Mouse (Mus musculus): ENCODE measurements around the gene Ndst4. TPM values are rescaled to one million over a fixed set of nuclear protein-coding genes. Genes with fewer than 3 reads are reported as not detected.

Ndst4 gene
- polyA plus RNA-seq, 1 experiment: not detected

DNA sequence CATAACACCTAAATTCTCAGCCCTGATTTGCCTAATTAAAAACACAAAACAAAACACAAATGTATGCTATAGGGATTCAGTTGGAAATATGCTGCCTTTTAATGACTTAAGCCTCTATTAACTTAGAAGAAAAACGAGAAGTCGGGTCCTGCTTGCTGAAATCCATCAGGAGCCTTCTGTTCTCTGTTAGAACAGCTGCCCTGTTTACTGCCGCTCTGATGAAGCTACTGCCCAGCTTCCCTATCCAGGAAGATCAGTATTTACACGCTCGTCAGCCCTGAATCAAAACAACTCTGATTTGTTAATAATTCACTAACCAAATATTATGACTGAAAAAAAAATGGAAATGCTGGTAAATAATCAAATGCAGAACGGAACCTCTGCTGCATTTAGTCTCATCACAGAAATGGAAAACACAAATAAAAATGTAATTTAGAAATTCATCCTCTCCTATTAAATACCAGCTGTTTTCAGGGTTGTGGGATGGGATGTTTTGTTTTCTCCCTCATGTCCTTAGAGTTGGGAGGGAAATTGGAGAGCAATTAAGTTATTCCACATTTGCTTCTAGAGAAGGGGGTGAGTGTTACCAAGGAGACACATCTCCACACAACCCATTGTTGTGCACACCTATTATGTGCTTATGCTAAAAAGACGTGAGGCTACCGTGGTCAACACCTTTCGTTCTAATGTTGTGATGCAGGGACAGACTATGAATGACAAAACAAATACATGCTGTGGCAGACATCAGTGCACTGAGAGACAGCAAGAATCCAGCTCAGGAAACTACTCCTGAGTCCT, 270.3 kb downstream of the Ndst4 start:
- no peak for TF ChIP-seq POLR2A (IDR thresholded peaks at IDR 0.05; ENCODE audit: low read depth, low read length)
- no peak for TF ChIP-seq CTCF (IDR thresholded peaks at IDR 0.05; ENCODE audit: extremely low read depth, insufficient read depth, insufficient read length, insufficient replicate concordance)
- WGBS: 75% methylated on average over 9 of the region's 9 CpGs
- Histone ChIP-seq H3K36me3 (ENCODE audit: control insufficient read depth, insufficient read depth, low read length) (no peaks in the 10 kb centered on the region), H3K4me1 (ENCODE audit: control insufficient read depth, insufficient read depth, insufficient read length) (no peaks in the 10 kb centered on the region), H3K27ac (ENCODE audit: insufficient read depth, low read length) (no peak overlapping the region), H3K4me3 (ENCODE audit: extremely low read depth, insufficient read depth, insufficient read length) (no peak overlapping the region), H3K27me3 (ENCODE audit: control insufficient read depth, insufficient read depth, low read length) (no peaks in the 10 kb centered on the region)
- DNase-seq (ENCODE audit: low read depth in 1 of 2, low spot score in 2 of 2): no peak

GRCm38 (mm10) chr3:125675211-125675896, 271.5 kb downstream of the Ndst4 start:
- Histone ChIP-seq H3K36me3 (ENCODE audit: control insufficient read depth, insufficient read depth, low read length) (no peaks in the 10 kb centered on the region), H3K4me1 (ENCODE audit: control insufficient read depth, insufficient read depth, insufficient read length) (no peaks in the 10 kb centered on the region), H3K4me3 (ENCODE audit: extremely low read depth, insufficient read depth, insufficient read length) (no peak overlapping the region), H3K27ac (ENCODE audit: insufficient read depth, low read length) (no peak overlapping the region), H3K27me3 (ENCODE audit: control insufficient read depth, insufficient read depth, low read length) (no peaks in the 10 kb centered on the region)
- no peak for DNase-seq (ENCODE audit: low read depth in 1 of 2, low spot score in 2 of 2)
- TF ChIP-seq POLR2A (IDR thresholded peaks at IDR 0.05; ENCODE audit: low read depth, low read length) (no peak), CTCF (IDR thresholded peaks at IDR 0.05; ENCODE audit: extremely low read depth, insufficient read depth, insufficient read length, insufficient replicate concordance) (no peak)
- 77% methylated on average over 6 of the region's 6 CpGs for WGBS

- H3K27ac ChIP-seq (ENCODE audit: insufficient read depth, low read length): no peak overlapping the region
- WGBS: 91% methylated on average over 9 of the region's 9 CpGs
- H3K4me1 ChIP-seq (ENCODE audit: control insufficient read depth, insufficient read depth, insufficient read length): no peaks in the 10 kb centered on the region
- H3K36me3 ChIP-seq (ENCODE audit: control insufficient read depth, insufficient read depth, low read length): no peaks in the 10 kb centered on the region
- no peak overlapping the region for H3K4me3 ChIP-seq (ENCODE audit: extremely low read depth, insufficient read depth, insufficient read length)
- TF ChIP-seq POLR2A (IDR thresholded peaks at IDR 0.05; ENCODE audit: low read depth, low read length) (no peak), CTCF (IDR thresholded peaks at IDR 0.05; ENCODE audit: extremely low read depth, insufficient read depth, insufficient read length, insufficient replicate concordance) (no peak)
- no peaks in the 10 kb centered on the region for H3K27me3 ChIP-seq (ENCODE audit: control insufficient read depth, insufficient read depth, low read length)
- no peak for DNase-seq (ENCODE audit: low read depth in 1 of 2, low spot score in 2 of 2)
These were observed 275.0 kb downstream of the Ndst4 start for GRCm38 (mm10) chr3:125678924-125679323.

- Histone ChIP-seq H3K4me3 (ENCODE audit: extremely low read depth, insufficient read depth, insufficient read length) (no peak overlapping the region), H3K27ac (ENCODE audit: insufficient read depth, low read length) (no peak overlapping the region), H3K4me1 (ENCODE audit: control insufficient read depth, insufficient read depth, insufficient read length) (no peaks in the 10 kb centered on the region), H3K27me3 (ENCODE audit: control insufficient read depth, insufficient read depth, low read length) (no peaks in the 10 kb centered on the region), H3K36me3 (ENCODE audit: control insufficient read depth, insufficient read depth, low read length) (no peaks in the 10 kb centered on the region)
- 79% methylated on average over 8 of the region's 8 CpGs for WGBS
- TF ChIP-seq POLR2A (IDR thresholded peaks at IDR 0.05; ENCODE audit: low read depth, low read length) (no peak), CTCF (IDR thresholded peaks at IDR 0.05; ENCODE audit: extremely low read depth, insufficient read depth, insufficient read length, insufficient replicate concordance) (no peak)
- DNase-seq (ENCODE audit: low read depth in 1 of 2, low spot score in 2 of 2): no peak
These were observed 279.8 kb downstream of the Ndst4 start for GRCm38 (mm10) chr3:125683460-125684230.

DNA sequence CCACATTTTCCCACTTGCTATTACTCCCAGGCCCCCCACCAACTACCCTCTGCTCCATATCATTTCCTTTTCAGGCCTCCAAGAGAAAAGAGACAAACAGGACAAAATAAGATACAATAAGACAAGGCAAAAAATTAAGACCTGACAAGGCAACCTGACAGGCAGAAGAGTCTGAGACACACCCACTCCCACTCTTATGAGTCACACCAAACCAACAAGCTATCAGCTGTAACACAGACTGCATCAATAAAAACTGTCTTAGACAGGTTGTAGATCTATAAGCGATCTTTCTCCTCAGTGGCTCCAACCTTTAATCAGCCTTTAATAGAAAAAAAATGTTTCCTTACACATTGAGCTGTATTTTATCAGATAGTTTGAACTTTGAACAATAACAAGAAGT, 280.7 kb downstream of the Ndst4 start:
- 88% methylated on average over 1 of the region's 1 CpGs for WGBS
- no peaks in the 10 kb centered on the region for H3K27me3 ChIP-seq (ENCODE audit: control insufficient read depth, insufficient read depth, low read length)
- no peak overlapping the region for H3K27ac ChIP-seq (ENCODE audit: insufficient read depth, low read length)
- DNase-seq (ENCODE audit: low read depth in 1 of 2, low spot score in 2 of 2): no peak
- H3K36me3 ChIP-seq (ENCODE audit: control insufficient read depth, insufficient read depth, low read length): no peaks in the 10 kb centered on the region
- no peaks in the 10 kb centered on the region for H3K4me1 ChIP-seq (ENCODE audit: control insufficient read depth, insufficient read depth, insufficient read length)
- TF ChIP-seq CTCF (IDR thresholded peaks at IDR 0.05; ENCODE audit: extremely low read depth, insufficient read depth, insufficient read length, insufficient replicate concordance): no peak
- TF ChIP-seq POLR2A (IDR thresholded peaks at IDR 0.05; ENCODE audit: low read depth, low read length): no peak
- no peak overlapping the region for H3K4me3 ChIP-seq (ENCODE audit: extremely low read depth, insufficient read depth, insufficient read length)

- Histone ChIP-seq H3K36me3 (ENCODE audit: control insufficient read depth, insufficient read depth, low read length) (no peaks in the 10 kb centered on the region), H3K4me3 (ENCODE audit: extremely low read depth, insufficient read depth, insufficient read length) (no peak overlapping the region), H3K4me1 (ENCODE audit: control insufficient read depth, insufficient read depth, insufficient read length) (no peaks in the 10 kb centered on the region), H3K27ac (ENCODE audit: insufficient read depth, low read length) (no peak overlapping the region), H3K27me3 (ENCODE audit: control insufficient read depth, insufficient read depth, low read length) (no peaks in the 10 kb centered on the region)
- TF ChIP-seq POLR2A (IDR thresholded peaks at IDR 0.05; ENCODE audit: low read depth, low read length) (no peak), CTCF (IDR thresholded peaks at IDR 0.05; ENCODE audit: extremely low read depth, insufficient read depth, insufficient read length, insufficient replicate concordance) (no peak)
- WGBS: 52% methylated on average over 2 of the region's 2 CpGs
- no peak for DNase-seq (ENCODE audit: low read depth in 1 of 2, low spot score in 2 of 2)
These were observed 283.7 kb downstream of the Ndst4 start for GRCm38 (mm10) chr3:125687601-125688000.

Measured in spleen, adult 2 months (tissue).